Mouse (Mus musculus) myocyte (in vitro differentiated cells): ENCODE data around the gene Nxnl1.
A peak's percentile ranks its signal among the peaks of the same experiment; 100 is the strongest.

Source experiments
- CEBPB ChIP-seq: IDR thresholded peaks from 2 replicates; pipeline ENCODE4 v1.6.1; 2011; ENCODE audit warnings: mild to moderate bottlenecking, moderate library complexity; ENCODE audit not compliant: poor library complexity, insufficient read depth, severe bottlenecking
- E2F4 ChIP-seq: IDR thresholded peaks from one replicate; pipeline ENCODE4 v1.6.1; 2011; ENCODE audit warnings: mild to moderate bottlenecking, control low read depth, moderate library complexity; ENCODE audit not compliant: insufficient read depth
- MAX ChIP-seq: IDR thresholded peaks from one replicate; pipeline ENCODE4 v1.6.1; 2011; ENCODE audit warnings: low read depth, mild to moderate bottlenecking, control low read depth
- MYOD1 ChIP-seq, 3 experiments: IDR thresholded peaks; one replicate each; pipeline ENCODE4 v1.6.1; 2011; ENCODE audit warnings: control low read depth in 2 of 3, low read depth in 2 of 3, mild to moderate bottlenecking in 2 of 3, moderate library complexity in 1 of 3; ENCODE audit not compliant: insufficient read length in 2 of 3, control insufficient read depth in 1 of 3
- MYOG ChIP-seq, 3 experiments: IDR thresholded peaks; one replicate each; pipeline ENCODE4 v1.6.1; 2011; ENCODE audit warnings: control low read depth in 2 of 3, low read depth in 2 of 3, mild to moderate bottlenecking in 2 of 3; ENCODE audit not compliant: insufficient read length in 2 of 3, control insufficient read depth in 1 of 3, insufficient read depth in 1 of 3
- POLR2A ChIP-seq: IDR thresholded peaks from one replicate; pipeline ENCODE4 v1.6.1; 2011; ENCODE audit warnings: low read depth, mild to moderate bottlenecking, control low read depth, moderate library complexity; ENCODE audit not compliant: insufficient read length
- POLR2AphosphoS2 ChIP-seq: IDR thresholded peaks from one replicate; pipeline ENCODE4 v1.6.1; 2011; ENCODE audit warnings: low read depth, control low read depth; ENCODE audit not compliant: insufficient read length
- SRF ChIP-seq: IDR thresholded peaks from one replicate; pipeline ENCODE4 v1.6.1; 2011; ENCODE audit warnings: low read depth; ENCODE audit not compliant: control insufficient read depth, insufficient read length
- TCF3 ChIP-seq: IDR thresholded peaks from one replicate; pipeline ENCODE4 v1.6.1; 2011; ENCODE audit warnings: low read depth, control low read depth; ENCODE audit not compliant: insufficient read length
- USF1 ChIP-seq: IDR thresholded peaks from one replicate; pipeline ENCODE4 v1.6.1; 2011; ENCODE audit warnings: low read depth, mild to moderate bottlenecking, control low read depth, moderate library complexity

- no peak for TF ChIP-seq TCF3
- no peak for TF ChIP-seq E2F4
- no peak for TF ChIP-seq MAX
- no peak for TF ChIP-seq POLR2A
- TF ChIP-seq CEBPB: no peak
- no peak for TF ChIP-seq POLR2AphosphoS2
- TF ChIP-seq MYOG (IDR thresholded peaks at IDR 0.05; ENCODE audit: control insufficient read depth in 1 of 3, insufficient read depth in 1 of 3, insufficient read length in 2 of 3, low read depth in 2 of 3): no peak
- no peak for TF ChIP-seq USF1
- peak in 1 of 3 experiments; percentile 50 for TF ChIP-seq MYOD1 (IDR thresholded peaks at IDR 0.05; ENCODE audit: control insufficient read depth in 1 of 3, insufficient read length in 2 of 3, low read depth in 2 of 3)
- TF ChIP-seq SRF: no peak
These were observed 3.6 kb downstream of the Nxnl1 start for GRCm38 (mm10) chr8:71562751-71563150.
